Mouse (Mus musculus): ENCODE data around the gene Sh3bp4. TPM values are rescaled to one million over a fixed set of nuclear protein-coding genes. Genes with fewer than 3 reads are reported as not detected.

The Sh3bp4 gene
- polyA plus RNA-seq, 1 experiment from 2014 or later, result 2.1 TPM

DNA sequence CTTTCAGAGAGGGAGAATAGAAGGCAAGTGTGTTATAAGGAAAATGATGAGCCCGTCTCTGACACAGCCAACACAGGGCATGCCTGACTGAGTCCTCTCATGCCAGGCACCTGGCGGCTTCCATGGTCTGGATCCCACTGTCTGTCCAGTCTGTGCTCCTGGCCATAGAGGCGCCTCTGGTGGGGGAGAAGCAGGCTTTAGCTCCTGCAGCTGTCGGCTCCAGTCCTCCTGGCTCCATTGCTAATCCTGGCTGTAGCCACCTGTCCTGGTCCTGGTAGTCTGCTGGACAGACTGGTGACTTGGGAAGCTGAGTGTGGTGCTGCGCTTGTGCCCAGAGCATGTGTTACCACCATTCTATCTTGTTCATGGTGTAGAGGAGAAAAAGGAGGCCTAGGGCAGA lies 46.8 kb downstream of the Sh3bp4 start:
- Histone ChIP-seq H3K79me2 (ENCODE audit: inconsistent target) (no peaks in the 10 kb centered on the region), H3K36me3 (ENCODE audit: inconsistent target) (no peaks in the 10 kb centered on the region), H3K27ac (no peak overlapping the region), H3K4me3 (ENCODE audit: inconsistent target) (no peak overlapping the region)
- WGBS (ENCODE audit: missing documents), result 98% methylated on average over 5 of the region's 5 CpGs

DNA sequence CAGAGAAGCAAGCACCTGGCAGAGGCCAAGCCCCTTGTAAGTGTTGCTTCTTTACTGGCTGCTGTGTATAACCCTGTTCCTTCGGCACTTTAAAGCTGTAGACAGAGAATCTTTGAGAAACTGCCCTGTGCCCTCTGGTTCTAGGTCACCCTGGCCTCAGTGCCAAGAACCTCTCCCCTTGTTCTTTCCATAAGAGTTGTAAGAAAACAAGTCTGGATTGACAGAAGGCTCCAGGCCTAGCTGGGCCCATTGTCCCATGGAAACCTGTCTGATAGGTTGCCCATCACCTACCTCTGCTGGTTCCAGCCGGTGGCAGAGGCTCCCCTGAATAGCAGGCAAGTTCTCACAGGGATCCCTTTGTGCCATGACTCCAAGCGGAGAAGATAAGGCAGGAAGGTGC lies 47.9 kb downstream of the Sh3bp4 start:
- Histone ChIP-seq H3K79me2 (ENCODE audit: inconsistent target) (no peaks in the 10 kb centered on the region), H3K36me3 (ENCODE audit: inconsistent target) (no peaks in the 10 kb centered on the region), H3K27ac (no peak overlapping the region), H3K4me3 (ENCODE audit: inconsistent target) (no peak overlapping the region)
- 91% methylated on average over 3 of the region's 3 CpGs for WGBS (ENCODE audit: missing documents)

DNA sequence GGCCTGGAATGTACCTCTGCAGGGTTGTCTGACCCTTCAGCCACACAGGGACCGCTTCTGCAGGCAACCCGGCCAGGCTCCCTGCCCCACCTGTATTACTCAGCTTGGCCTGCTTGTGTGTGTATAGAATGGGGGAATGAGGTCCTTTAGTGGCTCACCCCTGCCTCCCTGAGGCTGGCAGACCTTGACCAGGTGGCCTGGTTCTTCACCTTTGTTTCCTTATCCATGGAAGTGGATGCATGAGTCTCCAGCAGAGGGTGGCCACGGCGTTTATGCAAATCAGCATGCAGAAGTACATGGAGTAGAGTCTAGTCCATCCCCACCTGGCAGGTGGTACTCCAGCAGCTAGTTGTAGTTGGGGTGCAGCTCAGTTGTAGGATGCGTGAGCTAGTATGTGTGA lies 48.6 kb downstream of the Sh3bp4 start:
- Histone ChIP-seq H3K27ac (no peak overlapping the region), H3K79me2 (ENCODE audit: inconsistent target) (no peaks in the 10 kb centered on the region), H3K4me3 (ENCODE audit: inconsistent target) (no peak overlapping the region), H3K36me3 (ENCODE audit: inconsistent target) (no peaks in the 10 kb centered on the region)
- WGBS (ENCODE audit: missing documents), result 83% methylated on average over 5 of the region's 5 CpGs

DNA sequence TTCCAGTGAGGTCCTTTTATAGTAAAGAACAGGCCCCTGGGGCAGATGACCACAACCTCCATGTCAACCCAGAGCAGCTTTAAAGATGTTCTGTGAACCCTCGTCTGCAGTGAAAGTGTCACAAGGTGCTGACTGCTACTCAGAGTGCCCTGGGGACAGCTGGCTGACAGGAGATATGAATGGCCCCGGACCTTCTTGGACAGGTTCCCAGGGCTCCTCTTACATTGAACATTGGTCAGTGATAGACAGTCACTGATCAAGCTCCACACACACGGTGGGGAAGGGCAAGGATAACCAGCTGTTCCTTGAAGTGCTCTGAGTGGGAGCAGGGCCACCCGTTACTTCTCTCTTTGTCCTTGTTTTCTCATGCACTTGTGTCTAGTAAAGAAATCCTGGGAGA lies 50.1 kb downstream of the Sh3bp4 start:
- no peaks in the 10 kb centered on the region for H3K79me2 ChIP-seq (ENCODE audit: inconsistent target)
- no peaks in the 10 kb centered on the region for H3K36me3 ChIP-seq (ENCODE audit: inconsistent target)
- H3K4me3 ChIP-seq (ENCODE audit: inconsistent target), result no peak overlapping the region
- H3K27ac ChIP-seq, result no peak overlapping the region
- 91% methylated on average over 4 of the region's 4 CpGs for WGBS (ENCODE audit: missing documents)

DNA sequence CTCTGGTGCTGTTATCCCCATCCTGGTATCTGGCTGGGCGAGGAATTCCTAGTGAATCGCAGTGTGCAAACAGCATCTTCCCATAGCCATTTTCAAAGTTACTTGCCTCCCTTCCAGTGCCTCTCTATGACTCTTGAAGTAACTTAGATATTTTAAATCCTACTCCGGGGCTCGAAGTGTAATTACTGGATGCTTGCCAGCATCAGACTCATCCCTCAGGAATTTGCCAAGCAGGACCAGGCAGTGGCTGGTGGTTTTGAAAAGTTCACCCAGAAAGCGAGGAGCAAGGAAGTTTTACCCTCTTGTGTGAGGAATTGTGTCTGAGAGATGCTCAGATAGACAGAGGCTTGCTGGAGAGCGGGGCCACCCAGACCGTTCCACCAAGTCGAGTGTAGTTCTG lies 51.3 kb downstream of the Sh3bp4 start:
- 91% methylated on average over 8 of the region's 8 CpGs for WGBS (ENCODE audit: missing documents)
- no peak overlapping the region for H3K4me3 ChIP-seq (ENCODE audit: inconsistent target)
- H3K27ac ChIP-seq, result no peak overlapping the region
- H3K36me3 ChIP-seq (ENCODE audit: inconsistent target), result no peaks in the 10 kb centered on the region
- no peaks in the 10 kb centered on the region for H3K79me2 ChIP-seq (ENCODE audit: inconsistent target)

DNA sequence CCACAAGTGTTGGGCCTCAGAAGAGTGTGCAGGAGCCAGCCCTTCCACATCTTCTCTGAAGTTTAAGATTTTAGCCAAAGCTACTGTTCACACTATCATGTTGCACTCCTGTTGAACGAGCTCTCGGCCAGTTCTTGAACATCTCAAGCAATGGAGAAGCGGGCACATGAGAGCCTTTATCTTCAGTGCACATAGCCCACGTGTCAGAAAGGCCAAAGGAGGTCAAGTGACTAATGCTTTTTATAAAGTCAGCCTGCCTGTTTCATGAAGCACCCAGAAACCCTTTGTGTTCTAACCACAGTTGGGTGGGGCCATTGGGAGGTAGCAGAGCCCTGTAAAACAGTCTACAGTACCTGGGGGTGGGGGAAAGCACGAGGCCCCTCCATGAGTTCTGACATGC lies 52.2 kb downstream of the Sh3bp4 start:
- Histone ChIP-seq H3K79me2 (ENCODE audit: inconsistent target) (no peaks in the 10 kb centered on the region), H3K36me3 (ENCODE audit: inconsistent target) (no peaks in the 10 kb centered on the region), H3K4me3 (ENCODE audit: inconsistent target) (no peak overlapping the region), H3K27ac (no peak overlapping the region)
- 79% methylated on average over 5 of the region's 5 CpGs for WGBS (ENCODE audit: missing documents)

DNA sequence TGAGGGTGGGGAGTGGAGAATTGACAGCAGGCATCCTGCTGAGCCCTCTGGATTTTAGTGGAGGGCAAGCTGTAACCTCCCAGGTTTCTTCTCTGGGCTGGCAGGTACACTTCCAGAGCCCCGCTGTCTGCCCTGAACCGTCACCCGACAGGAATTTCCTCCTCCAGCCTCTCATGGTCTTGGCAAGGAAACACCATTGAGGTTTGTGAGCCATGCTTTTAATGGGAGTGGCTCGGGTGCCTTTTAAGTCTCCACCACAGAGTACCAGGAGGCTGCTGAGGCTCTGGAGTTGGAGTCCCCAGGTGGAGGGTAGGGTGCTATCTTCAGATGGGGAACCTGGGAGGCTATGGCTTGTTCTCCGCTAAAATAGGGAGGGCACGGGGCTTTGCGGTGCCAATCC lies 53.9 kb downstream of the Sh3bp4 start:
- Histone ChIP-seq H3K79me2 (ENCODE audit: inconsistent target) (no peaks in the 10 kb centered on the region), H3K36me3 (ENCODE audit: inconsistent target) (no peaks in the 10 kb centered on the region), H3K4me3 (ENCODE audit: inconsistent target) (no peak overlapping the region), H3K27ac (no peak overlapping the region)
- WGBS (ENCODE audit: missing documents), result 66% methylated on average over 7 of the region's 7 CpGs

DNA sequence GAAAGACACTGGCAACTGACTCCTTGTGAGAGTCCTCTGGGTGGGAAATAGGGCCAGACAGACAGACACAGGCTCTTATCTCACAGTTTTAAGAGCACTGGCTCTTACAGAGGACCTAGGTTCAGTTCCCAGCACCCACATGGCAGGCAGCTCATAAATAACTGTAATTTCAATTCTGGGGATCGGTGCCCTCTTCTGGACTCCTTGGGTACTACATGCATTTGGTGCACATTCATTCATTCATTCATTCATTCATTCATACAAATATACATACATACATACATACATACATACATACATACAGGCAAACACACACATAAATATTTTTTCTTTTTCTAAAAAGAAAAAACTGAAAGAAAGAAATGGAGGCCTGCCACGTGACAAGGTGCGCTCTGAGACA lies 56.9 kb downstream of the Sh3bp4 start:
- no peak overlapping the region for H3K4me3 ChIP-seq (ENCODE audit: inconsistent target)
- WGBS (ENCODE audit: missing documents), result 100% methylated on average over 3 of the region's 3 CpGs

DNA sequence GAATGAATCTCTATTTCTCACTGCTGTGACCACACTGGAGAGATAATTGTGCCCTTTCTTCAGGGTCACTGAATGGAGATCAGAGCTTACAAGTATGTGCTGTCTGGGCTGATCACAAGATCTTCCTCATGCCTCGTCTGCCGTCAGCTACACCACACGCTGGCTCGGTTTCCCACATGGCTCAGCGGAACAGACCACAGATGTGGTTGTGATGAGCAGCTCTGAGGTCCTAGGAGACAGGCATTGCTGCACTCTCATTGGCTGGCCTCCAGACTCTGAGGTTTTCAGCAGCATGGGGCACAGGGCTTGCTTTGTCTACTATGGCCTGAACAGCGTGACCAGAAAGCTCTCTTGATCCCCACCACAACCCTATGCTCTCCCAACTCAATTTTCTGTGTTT lies 60.2 kb downstream of the Sh3bp4 start:
- 62% methylated on average over 6 of the region's 6 CpGs for WGBS (ENCODE audit: missing documents)
- no peaks in the 10 kb centered on the region for H3K79me2 ChIP-seq (ENCODE audit: inconsistent target)
- no peak overlapping the region for H3K4me3 ChIP-seq (ENCODE audit: inconsistent target)

More for the DNA sequence above, 56.9 kb downstream of the Sh3bp4 start:
- Histone ChIP-seq H3K36me3 (ENCODE audit: inconsistent target) (no peaks in the 10 kb centered on the region), H3K79me2 (ENCODE audit: inconsistent target) (no peaks in the 10 kb centered on the region), H3K27ac (no peak overlapping the region)

DNA sequence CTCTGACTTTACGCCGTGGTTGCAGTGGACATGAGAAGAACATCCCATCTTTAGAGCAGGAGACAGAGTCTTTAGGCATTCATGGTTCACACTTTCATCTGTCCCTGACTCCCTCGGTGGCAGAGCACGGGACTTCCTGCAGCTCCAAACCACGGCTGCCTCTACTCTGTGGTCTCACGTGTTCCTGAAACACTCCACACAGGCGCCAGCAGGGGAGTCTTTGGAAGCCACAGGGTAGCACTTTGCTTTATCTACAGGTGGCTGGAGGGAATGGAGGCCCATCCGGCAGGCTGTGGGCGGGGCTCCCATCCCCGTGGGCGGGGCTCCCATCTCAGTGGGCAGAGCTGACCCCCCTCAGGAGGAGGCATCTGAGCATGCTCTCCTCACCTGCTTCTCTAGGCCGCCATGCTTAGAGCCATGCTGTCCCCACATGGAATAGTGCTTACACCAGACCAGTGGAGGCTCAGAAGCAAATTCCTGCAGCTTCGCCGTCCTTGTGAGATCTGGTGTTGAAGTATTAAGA lies 60.9 kb downstream of the Sh3bp4 start:
- H3K79me2 ChIP-seq (ENCODE audit: inconsistent target), result no peaks in the 10 kb centered on the region
- 39% methylated on average over 14 of the region's 14 CpGs for WGBS (ENCODE audit: missing documents)
- H3K36me3 ChIP-seq (ENCODE audit: inconsistent target), result no peaks in the 10 kb centered on the region
- H3K27ac ChIP-seq, result no peak overlapping the region
- no peak overlapping the region for H3K4me3 ChIP-seq (ENCODE audit: inconsistent target)

More for the DNA sequence above, 60.2 kb downstream of the Sh3bp4 start:
- no peaks in the 10 kb centered on the region for H3K36me3 ChIP-seq (ENCODE audit: inconsistent target)
- no peak overlapping the region for H3K27ac ChIP-seq

DNA sequence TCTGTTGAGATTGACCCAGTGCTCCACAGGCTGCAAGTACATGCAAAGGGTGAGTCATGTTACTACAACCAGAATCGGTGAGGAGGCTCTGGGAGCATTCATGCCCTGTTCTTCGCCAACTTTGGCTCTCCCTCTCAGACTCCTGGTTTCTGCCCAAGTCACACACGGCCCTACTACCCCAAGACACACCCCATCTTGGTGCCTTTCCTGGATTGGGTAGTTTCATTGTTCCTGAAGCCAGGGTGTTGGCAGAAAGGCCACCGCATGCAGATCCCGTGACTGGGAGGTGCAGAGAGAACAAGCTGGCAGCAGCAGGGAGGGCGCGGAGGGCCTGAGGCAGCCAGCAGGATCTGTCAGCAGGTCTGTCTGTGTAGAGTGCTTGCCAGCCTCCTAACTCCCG lies 61.5 kb downstream of the Sh3bp4 start:
- 94% methylated on average over 8 of the region's 8 CpGs for WGBS (ENCODE audit: missing documents)
- H3K36me3 ChIP-seq (ENCODE audit: inconsistent target), result no peaks in the 10 kb centered on the region
- H3K79me2 ChIP-seq (ENCODE audit: inconsistent target), result no peaks in the 10 kb centered on the region
- H3K27ac ChIP-seq, result no peak overlapping the region
- H3K4me3 ChIP-seq (ENCODE audit: inconsistent target), result no peak overlapping the region

DNA sequence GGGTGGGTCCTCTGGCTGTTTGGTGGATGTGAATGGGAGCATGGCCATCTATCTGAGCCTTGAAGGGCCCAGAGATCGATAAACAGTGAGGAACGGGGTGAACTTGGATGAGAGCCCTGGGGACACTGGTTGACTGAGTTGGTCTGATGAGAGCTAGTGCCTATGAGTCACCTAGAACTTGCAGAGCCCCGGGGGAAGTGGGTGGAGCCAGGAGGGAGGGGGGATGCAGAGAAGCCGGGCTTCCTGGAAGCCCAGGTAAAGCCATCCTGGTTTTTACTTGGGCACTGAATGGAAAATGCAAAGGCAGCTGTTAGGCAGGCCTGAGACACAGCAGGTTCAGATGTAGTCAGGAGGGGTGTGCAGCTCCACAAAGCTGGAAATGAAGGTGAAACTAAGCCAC lies 63.1 kb downstream of the Sh3bp4 start:
- Histone ChIP-seq H3K36me3 (ENCODE audit: inconsistent target) (no peaks in the 10 kb centered on the region), H3K4me3 (ENCODE audit: inconsistent target) (no peak overlapping the region), H3K79me2 (ENCODE audit: inconsistent target) (no peaks in the 10 kb centered on the region), H3K27ac (no peak overlapping the region)
- 52% methylated on average over 4 of the region's 4 CpGs for WGBS (ENCODE audit: missing documents)

DNA sequence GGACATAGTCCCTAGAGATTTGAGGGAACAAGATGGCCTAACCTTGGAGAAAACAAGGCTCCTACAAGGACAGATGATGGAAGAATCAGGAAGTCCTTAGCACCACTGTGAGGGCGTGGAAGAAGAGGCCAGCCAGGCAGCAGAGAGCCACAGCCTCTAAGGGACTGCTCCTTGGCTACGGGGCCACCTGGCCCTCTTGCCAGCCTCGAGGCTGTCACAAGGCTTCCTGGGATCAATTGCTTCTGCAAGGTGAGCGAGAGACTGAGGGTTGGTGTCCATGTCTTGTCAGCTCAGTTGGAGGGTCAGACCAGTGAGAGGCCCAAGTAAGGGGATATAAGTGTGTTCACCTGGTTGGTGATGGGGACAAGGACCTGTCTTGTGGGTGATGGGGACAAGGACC lies 63.5 kb downstream of the Sh3bp4 start:
- Histone ChIP-seq H3K4me3 (ENCODE audit: inconsistent target) (no peak overlapping the region), H3K36me3 (ENCODE audit: inconsistent target) (no peaks in the 10 kb centered on the region), H3K79me2 (ENCODE audit: inconsistent target) (no peaks in the 10 kb centered on the region), H3K27ac (no peak overlapping the region)
- WGBS (ENCODE audit: missing documents), result 69% methylated on average over 4 of the region's 4 CpGs

DNA sequence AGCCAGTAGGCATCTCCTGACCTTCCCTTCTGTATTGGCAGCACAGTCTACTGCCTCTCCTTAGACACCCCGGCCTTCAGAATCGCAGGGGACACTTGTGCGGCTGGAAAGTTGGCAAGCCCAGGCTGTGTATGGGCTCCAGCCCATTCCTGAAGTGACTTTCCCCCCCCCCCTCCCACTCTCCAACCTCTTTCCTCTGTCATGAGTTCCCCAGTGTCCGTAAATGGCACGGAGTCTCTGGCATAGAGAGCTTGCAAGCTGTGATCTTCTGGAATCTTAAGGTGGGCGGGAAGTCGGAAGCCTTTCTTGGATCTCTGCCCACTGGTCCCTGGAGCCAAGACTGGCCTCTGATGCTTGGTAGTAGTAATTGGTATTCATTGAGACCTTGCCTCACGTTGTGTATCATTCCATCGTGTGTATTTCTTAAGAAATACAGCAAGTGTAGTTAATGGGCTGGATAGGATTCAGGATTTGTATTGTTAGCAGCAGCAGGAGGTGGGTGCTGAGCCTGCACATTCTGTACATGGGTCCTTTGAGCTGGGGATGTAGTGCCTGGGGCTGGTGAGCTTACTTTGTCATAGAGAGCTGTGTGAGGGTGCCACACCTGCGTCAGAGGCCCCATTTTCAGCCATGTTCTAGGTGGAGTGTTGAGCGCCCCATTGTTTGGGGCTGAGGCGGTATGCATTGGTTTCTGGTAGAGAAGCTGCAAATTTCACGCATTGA lies 66.0 kb downstream of the Sh3bp4 start:
- WGBS (ENCODE audit: missing documents), result 95% methylated on average over 13 of the region's 13 CpGs
- no peaks in the 10 kb centered on the region for H3K36me3 ChIP-seq (ENCODE audit: inconsistent target)
- no peaks in the 10 kb centered on the region for H3K79me2 ChIP-seq (ENCODE audit: inconsistent target)
- H3K4me3 ChIP-seq (ENCODE audit: inconsistent target), result no peak overlapping the region
- H3K27ac ChIP-seq, result no peak overlapping the region

DNA sequence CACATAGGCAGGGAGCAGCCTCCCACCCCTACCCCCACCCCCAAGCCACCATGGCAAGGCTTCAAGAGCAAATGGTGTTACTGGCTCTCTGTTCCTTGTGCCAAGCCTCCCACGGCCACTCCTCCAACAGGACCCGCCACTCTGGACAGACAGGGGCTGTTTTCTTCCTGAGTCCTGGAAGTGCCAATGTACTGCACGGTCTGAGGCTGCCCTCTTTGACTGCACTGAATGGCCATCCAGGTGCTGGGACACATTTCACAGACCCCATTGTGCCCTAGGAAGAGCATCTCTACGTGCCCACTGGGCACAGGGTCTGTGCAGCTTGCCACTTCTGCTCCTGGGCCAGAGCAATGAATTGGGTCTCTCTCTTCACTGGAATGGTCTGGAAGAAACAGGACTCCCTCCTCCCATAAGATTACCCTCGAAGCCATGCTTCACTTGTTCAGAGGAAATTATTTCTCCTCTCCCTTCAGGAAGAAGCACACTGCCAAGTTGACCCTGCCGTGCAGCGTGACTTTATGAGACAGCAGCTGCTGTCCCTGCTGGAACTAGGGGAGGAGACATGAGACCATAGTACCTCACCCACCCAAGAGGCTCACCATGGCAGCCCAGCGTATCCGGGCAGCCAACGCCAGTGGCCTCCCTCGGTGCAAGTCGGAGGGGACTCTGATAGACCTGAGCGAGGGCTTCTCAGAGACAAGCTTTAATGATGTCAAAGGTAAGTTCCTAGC lies 67.0 kb downstream of the Sh3bp4 start:
- H3K4me3 ChIP-seq (ENCODE audit: inconsistent target), result no peak overlapping the region
- 93% methylated on average over 13 of the region's 13 CpGs for WGBS (ENCODE audit: missing documents)
- no peak overlapping the region for H3K27ac ChIP-seq
- no peaks in the 10 kb centered on the region for H3K36me3 ChIP-seq (ENCODE audit: inconsistent target)
- H3K79me2 ChIP-seq (ENCODE audit: inconsistent target), result no peaks in the 10 kb centered on the region
